Mouse (Mus musculus) testis, postnatal 10 days (tissue): ENCODE results near the gene Arhgap17.

Source experiments
- DNase-seq: peaks from one replicate; pipeline ENCODE4 v3.0.0; 2021; ENCODE audit warnings: low spot score

Gene Arhgap17

GRCm38 (mm10) chr7:123368778-123369746 is 653 bp downstream of the Arhgap17 start:
- no peak for DNase-seq

DNA sequence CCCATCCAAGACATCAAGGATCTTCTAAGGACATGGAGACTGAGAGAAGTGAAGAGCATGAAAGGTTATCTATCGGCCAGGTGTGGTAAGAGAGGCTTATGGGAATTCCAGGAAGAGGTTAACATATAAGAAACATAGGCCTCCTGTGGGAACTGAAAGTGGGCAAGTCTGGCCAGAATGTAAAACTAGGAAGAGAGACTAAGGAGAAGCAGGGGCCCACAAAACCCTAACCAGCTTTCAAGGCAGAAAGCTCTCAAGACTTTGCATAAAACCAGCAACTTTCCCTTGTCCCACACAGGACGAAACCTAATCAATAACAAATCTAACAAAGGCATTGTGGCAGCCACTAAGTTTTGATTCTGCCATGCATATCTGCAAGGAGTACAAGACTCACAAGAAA is 1.5 kb downstream of the Arhgap17 start:
- DNase-seq: no peak

GRCm38 (mm10) chr7:123367218-123368150 is 2.2 kb downstream of the Arhgap17 start:
- DNase-seq: no peak

GRCm38 (mm10) chr7:123366806-123367205 is 2.9 kb downstream of the Arhgap17 start:
- no peak for DNase-seq

- DNase-seq: no peak
Observed at GRCm38 (mm10) chr7:123365876-123366741, 3.6 kb downstream of the Arhgap17 start.

DNA sequence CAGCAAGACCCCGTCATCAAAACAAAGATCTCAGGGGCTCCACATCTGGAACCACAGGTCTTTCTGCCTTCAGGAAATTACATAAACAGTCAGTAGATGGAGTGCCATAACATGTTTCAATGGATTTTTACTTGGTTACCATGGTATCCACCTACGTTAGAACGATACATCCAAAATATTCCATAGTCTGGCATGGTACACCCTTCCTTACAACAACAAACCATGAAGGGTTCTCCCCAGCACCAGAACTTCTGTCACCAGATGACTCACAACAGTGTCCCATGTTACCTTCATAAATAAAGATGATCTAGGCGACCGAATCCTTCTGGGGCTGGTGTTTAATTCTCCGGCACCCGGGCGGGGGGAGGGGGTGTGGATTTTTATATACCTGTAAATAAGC is 5.7 kb downstream of the Arhgap17 start:
- no peak for DNase-seq

DNA sequence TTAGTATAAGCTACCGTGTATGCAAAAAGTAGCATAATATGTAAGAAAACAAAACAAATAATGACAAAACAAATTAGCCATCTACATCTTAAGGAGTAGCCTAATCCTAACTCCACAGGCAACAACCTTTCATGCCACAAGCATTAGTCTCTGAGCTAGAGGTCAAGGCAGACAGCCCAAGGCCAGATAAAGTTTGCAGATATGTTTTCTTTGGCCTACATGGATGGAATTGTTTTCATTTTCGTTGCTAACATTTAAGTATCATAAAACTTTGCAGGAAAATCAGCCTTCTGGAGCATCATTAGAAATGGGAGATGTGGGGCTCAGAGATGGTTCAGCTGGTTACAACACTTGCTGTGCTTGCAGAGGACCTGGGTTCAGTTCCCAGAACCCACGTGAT is 6.9 kb downstream of the Arhgap17 start:
- no peak for DNase-seq

DNA sequence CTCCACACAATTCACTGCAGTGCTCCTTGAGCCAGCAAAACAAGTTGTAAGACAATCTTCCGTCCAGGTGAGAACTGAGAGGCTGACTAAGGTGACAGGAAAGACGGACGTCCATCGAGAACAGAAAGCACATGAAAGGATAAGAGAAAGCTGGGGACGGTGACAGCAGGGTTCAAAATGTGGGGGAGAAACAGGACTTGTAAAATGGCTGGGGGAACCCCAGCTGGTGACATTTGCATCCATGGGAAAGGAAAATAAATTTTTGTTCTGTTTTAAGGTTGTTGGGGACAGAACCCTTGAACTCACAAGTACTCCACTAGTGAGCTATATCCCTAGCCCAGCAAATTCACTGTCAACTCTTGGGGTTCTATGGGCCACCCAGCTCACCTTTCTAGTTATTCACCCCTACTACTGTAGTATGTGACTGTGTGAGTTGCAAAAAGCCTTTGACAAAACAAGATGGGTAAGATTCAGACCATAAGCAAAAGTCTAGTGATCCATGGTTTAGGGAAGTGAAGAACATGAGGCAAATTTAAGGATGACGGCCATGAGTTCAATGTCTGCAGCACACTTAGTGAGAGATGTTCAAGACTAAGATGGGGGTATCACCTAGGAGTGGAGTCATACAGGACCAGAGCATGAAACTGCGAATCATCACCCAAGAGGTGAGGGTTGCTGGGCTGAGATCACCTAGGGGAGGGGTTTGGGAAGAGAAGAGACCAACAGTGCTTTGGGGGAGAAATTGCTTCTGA is 8.3 kb downstream of the Arhgap17 start:
- DNase-seq: no peak

DNA sequence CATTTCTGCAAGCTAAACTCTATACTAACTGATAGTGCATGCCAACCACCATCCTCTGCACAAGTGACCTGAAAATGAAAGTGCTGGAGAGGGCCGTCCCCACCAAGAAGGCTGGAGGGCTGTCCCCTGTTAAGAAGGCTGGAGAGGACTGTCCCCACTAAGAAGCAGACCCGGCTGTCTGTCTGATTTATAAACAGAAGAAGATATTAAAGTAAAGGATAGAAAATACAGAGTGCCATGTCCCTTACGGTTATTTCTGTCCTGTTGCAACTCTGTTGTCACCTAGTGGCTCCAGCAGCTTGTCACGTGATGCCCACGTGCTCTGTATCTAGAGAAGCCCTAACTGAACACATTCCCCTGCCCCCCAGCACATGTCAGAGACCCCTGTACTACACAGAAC is 9.5 kb downstream of the Arhgap17 start:
- no peak for DNase-seq

DNA sequence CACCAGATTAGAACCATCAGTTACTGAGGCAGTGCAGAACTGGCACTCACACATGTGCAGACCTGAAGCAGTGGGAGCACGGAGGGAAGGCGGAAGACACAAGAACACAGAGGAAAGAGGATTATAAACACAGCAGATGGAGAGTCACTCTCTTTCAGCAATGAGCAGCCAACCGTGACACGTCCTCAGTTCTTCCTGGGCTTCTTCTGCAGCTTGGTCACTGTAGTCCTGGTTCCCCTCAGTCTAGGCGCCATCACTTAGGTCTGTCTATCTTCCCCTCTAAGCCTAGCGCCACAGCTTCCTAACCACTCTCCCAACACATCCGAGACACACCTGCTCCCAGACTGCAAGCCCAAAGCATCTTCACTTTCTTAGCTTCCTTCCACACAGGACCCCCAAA is 10.6 kb downstream of the Arhgap17 start:
- no peak for DNase-seq

- no peak for DNase-seq
Observed at GRCm38 (mm10) chr7:123356158-123356557, 13.6 kb downstream of the Arhgap17 start.

- no peak for DNase-seq
Observed at GRCm38 (mm10) chr7:123354851-123355250, 14.9 kb downstream of the Arhgap17 start.

DNA sequence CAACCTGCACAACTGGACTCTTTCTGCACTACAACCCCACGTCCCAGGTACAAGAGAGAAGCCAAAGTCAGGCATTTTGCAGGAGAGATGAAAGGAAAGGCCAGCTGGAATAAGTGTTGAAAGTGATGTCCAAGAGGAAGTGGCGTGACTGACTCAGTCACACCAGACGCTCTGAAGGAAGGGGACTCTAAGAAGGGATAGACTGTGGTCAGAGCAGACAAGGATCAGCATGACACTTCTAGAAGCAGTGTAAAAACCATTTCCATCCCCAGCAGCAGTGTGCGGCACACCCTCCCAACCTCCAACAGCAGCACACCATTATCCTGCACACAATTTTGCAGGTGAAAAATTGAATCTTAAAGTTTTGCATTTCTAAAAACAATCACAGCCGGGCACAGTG is 15.3 kb downstream of the Arhgap17 start:
- DNase-seq: no peak

DNA sequence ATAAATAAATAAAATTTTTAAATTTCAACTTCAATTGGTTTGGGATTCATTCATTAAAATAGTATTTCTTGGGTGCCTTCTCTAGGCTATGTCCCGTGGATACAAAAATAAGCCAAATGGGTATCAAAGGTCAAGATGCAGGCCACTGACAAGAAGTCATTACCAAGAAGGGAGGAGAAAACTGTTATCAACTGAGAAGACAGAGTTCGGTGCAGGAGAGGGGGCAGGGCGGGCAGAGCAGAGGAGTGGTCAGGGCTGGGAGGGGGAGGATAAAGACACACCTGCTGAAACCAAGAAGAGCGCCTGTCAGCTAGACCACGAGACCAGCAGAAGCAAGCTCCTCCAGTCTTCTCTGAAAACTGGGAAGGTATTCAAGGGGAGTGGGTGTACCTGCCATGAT is 15.8 kb downstream of the Arhgap17 start:
- no peak for DNase-seq

GRCm38 (mm10) chr7:123353081-123353480 is 16.6 kb downstream of the Arhgap17 start:
- no peak for DNase-seq

- DNase-seq: no peak
Observed at GRCm38 (mm10) chr7:123350243-123350642, 19.5 kb downstream of the Arhgap17 start.

GRCm38 (mm10) chr7:123349813-123350212 is 19.9 kb downstream of the Arhgap17 start:
- no peak for DNase-seq

GRCm38 (mm10) chr7:123346631-123347290 is 23.0 kb downstream of the Arhgap17 start:
- no peak for DNase-seq

GRCm38 (mm10) chr7:123345041-123345544 is 24.6 kb downstream of the Arhgap17 start:
- no peak for DNase-seq

GRCm38 (mm10) chr7:123344079-123344780 is 25.5 kb downstream of the Arhgap17 start:
- DNase-seq: no peak
